Mouse (Mus musculus): Measurements from ENCODE around the gene Prkra.

DNA sequence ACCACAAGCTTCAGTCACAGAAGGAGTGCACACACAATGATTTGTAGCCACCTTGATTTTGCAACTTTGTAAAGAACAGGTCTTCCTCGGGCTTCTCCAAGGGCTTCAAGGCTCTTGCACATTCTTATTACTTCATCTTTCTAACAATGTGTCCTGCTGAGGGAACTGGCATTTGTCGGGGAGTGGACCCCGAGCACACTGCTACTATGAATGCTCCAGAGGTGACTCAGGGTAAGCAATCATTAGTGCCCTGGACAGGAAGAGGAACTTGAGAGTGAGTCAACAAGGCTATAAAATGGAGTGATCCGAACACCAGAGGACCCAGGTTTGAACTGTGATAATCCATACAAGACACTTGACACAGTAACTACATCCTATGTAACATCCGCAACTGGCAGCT is 27.6 kb downstream of the Prkra start:
- no peak for TF ChIP-seq POLR2A (IDR thresholded peaks at IDR 0.05; ENCODE audit: insufficient read depth, low read length)
- TF ChIP-seq EP300 (IDR thresholded peaks at IDR 0.05; ENCODE audit: insufficient read depth, low read depth, low read length), result no peak

Measured in ES-Bruce4 (cell line).